Mouse (Mus musculus): ENCODE data around the gene Arxes1. TPM values are rescaled to one million over a fixed set of nuclear protein-coding genes. Genes with fewer than 3 reads are reported as not detected.

The Arxes1 gene
- polyA plus RNA-seq (2012; rRNA removed; ENCODE audit: low replicate concordance) = 7.6 and 15.3 TPM in 2 replicates

GRCm38 (mm10) chrX:136032799-136033763, at the start of gene Arxes1:
TSS of gene Arxes1 (plus strand) at chrX:136033367.

DNA sequence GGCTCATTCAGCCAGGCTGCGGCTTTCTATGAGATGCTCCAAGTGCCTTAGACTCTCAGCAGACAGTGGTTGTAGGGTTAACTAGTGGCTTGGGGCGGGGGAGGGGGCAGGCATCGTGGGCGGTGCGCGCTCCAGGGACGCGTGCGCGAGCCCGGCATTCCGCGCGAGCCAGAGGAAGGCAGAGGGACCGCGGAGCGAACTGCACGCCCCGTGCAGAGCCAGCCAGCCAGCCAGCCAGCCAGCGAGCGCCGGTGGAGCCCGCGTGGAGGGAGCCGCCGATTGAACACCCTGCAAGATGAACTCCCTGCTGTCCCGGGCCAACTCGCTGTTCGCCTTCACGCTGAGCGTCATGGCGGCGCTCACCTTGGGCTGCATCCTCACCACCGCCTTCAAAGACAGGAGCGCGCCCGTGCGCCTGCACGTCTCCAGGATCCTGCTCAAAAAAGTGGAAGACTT, 39.5 kb upstream of the Arxes1 start, which contains the start of gene Arxes2:
TSS of gene Arxes2 (plus strand) at position 161 of the 456 bp plus-strand sequence.

DNA sequence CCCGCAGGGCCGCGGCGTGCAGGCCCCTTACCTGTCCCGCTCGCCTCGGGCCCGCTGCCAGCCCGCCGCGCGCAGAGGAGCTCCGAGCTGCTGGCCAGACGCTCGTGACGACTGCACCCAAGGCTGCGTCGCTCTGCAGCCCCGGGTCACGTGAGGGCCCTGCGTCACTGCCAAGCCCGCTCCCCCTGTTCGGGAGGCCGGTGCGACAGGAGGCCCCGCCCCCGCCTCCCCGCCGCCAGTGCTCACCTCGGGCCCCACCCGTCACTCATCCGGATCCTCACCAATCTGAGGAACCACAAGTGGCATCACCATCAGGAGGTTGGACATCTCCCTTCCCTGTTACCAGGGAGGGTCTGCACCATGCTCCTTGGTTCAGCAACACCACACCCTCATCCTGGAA, 34.9 kb downstream of the Arxes1 start, which contains the start of gene Bex2:
TSS of gene Bex2 (minus strand) at position 217 of the 400 bp plus-strand sequence.

Other genes starting within 250 kb of the Arxes1 start
- 2.3 and 8.1 TPM in 2 replicates for gene Bhlhb9, start 235.8 kb upstream of the Arxes1 start, polyA plus RNA-seq (2012; rRNA removed; ENCODE audit: low replicate concordance)
- gene Gprasp2, start 194.3 kb upstream of the Arxes1 start, polyA plus RNA-seq (2012; rRNA removed; ENCODE audit: low replicate concordance) = 1.8 and 12.6 TPM in 2 replicates
- gene Arxes2, start 39.5 kb upstream of the Arxes1 start, polyA plus RNA-seq (2012; rRNA removed; ENCODE audit: low replicate concordance) = 33.6 and 54.3 TPM in 2 replicates
- 1.2 TPM in 1 of 2 replicates, not detected in the other for gene Bex2, start 34.9 kb downstream of the Arxes1 start, polyA plus RNA-seq (2012; rRNA removed; ENCODE audit: low replicate concordance)
- gene Nxf3, start 51.9 kb downstream of the Arxes1 start, polyA plus RNA-seq (2012; rRNA removed; ENCODE audit: low replicate concordance) = 0.08 TPM in 1 of 2 replicates, not detected in the other
- gene Bex4, start 105.6 kb downstream of the Arxes1 start, polyA plus RNA-seq (2012; rRNA removed; ENCODE audit: low replicate concordance) = 0.27 TPM in 1 of 2 replicates, not detected in the other
- 13.3 and 14.7 TPM in 2 replicates for gene Tceal8, start 139.0 kb downstream of the Arxes1 start, polyA plus RNA-seq (2012; rRNA removed; ENCODE audit: low replicate concordance)
- 0.47 and 0.80 TPM in 2 replicates for gene Tceal5, start 170.5 kb downstream of the Arxes1 start, polyA plus RNA-seq (2012; rRNA removed; ENCODE audit: low replicate concordance)
- not detected in 2 replicates for gene Tceal7, start 181.4 kb downstream of the Arxes1 start, polyA plus RNA-seq (2012; rRNA removed; ENCODE audit: low replicate concordance)
- 0.50 and 2.5 TPM in 2 replicates for gene Bex1, start 182.1 kb downstream of the Arxes1 start, polyA plus RNA-seq (2012; rRNA removed; ENCODE audit: low replicate concordance)
- gene Tceal9, start 211.7 kb downstream of the Arxes1 start, polyA plus RNA-seq (2012; rRNA removed; ENCODE audit: low replicate concordance) = 10.6 and 29.7 TPM in 2 replicates
- gene Bex3, start 236.9 kb downstream of the Arxes1 start, polyA plus RNA-seq (2012; rRNA removed; ENCODE audit: low replicate concordance) = 9.0 and 71.6 TPM in 2 replicates

Measured in subcutaneous adipose tissue, adult 2 months (tissue).